Mouse (Mus musculus): ENCODE data around the gene Arid5b. TPM values are rescaled to one million over a fixed set of nuclear protein-coding genes. Genes with fewer than 3 reads are reported as not detected.

Arid5b gene
- polyA plus RNA-seq, 1 experiment from 2014 or later = 17.6 TPM

GRCm38 (mm10) chr10:68167118-68167517 lies 111.4 kb downstream of the Arid5b start:
- Histone ChIP-seq H3K4me3 (ENCODE audit: low read depth, low read length) (no peak overlapping the region), H3K4me2 (ENCODE audit: low read length) (no peak overlapping the region), H3K27ac (ENCODE audit: low read length) (no peak overlapping the region), H3K9ac (ENCODE audit: low read depth, low read length) (no peak overlapping the region), H3K9me3 (replicated peaks; ENCODE audit: control insufficient read depth, low read length, poor library complexity, severe bottlenecking) (no peaks in the 10 kb centered on the region), H3K36me3 (ENCODE audit: control insufficient read depth, insufficient read depth, low read length) (no peaks in the 10 kb centered on the region), H3K27me3 (ENCODE audit: control insufficient read depth, insufficient read depth, low read depth, low read length) (no peaks in the 10 kb centered on the region), H3K4me1 (ENCODE audit: control insufficient read depth, insufficient read depth, low read length) (peaks cover 5% of the 10 kb centered on the region)
- 67% methylated on average over 4 of the region's 4 CpGs for WGBS
- ATAC-seq = 0 out of 2 replicates have a peak, but pooled peaks have one; percentile 20

GRCm38 (mm10) chr10:68166695-68167086 lies 111.8 kb downstream of the Arid5b start:
- Histone ChIP-seq H3K36me3 (ENCODE audit: control insufficient read depth, insufficient read depth, low read length) (no peaks in the 10 kb centered on the region), H3K4me2 (ENCODE audit: low read length) (no peak overlapping the region), H3K9ac (ENCODE audit: low read depth, low read length) (no peak overlapping the region), H3K4me1 (ENCODE audit: control insufficient read depth, insufficient read depth, low read length) (peaks cover 5% of the 10 kb centered on the region), H3K27me3 (ENCODE audit: control insufficient read depth, insufficient read depth, low read depth, low read length) (no peaks in the 10 kb centered on the region), H3K27ac (ENCODE audit: low read length) (no peak overlapping the region), H3K9me3 (replicated peaks; ENCODE audit: control insufficient read depth, low read length, poor library complexity, severe bottlenecking) (no peaks in the 10 kb centered on the region), H3K4me3 (ENCODE audit: low read depth, low read length) (no peak overlapping the region)
- 0 out of 2 replicates have a peak, but pooled peaks have one; percentile 16 for ATAC-seq
- WGBS = 70% methylated on average over 2 of the region's 2 CpGs

- Histone ChIP-seq H3K27me3 (ENCODE audit: control insufficient read depth, insufficient read depth, low read depth, low read length) (no peaks in the 10 kb centered on the region), H3K36me3 (ENCODE audit: control insufficient read depth, insufficient read depth, low read length) (no peaks in the 10 kb centered on the region), H3K4me2 (ENCODE audit: low read length) (no peak overlapping the region), H3K27ac (ENCODE audit: low read length) (no peak overlapping the region), H3K9ac (ENCODE audit: low read depth, low read length) (no peak overlapping the region), H3K4me1 (ENCODE audit: control insufficient read depth, insufficient read depth, low read length) (peaks cover 5% of the 10 kb centered on the region), H3K9me3 (replicated peaks; ENCODE audit: control insufficient read depth, low read length, poor library complexity, severe bottlenecking) (no peaks in the 10 kb centered on the region), H3K4me3 (ENCODE audit: low read depth, low read length) (no peak overlapping the region)
- ATAC-seq = no peak
- 57% methylated on average over 10 of the region's 10 CpGs for WGBS
Measured at GRCm38 (mm10) chr10:68165709-68166694, 112.5 kb downstream of the Arid5b start.

- H3K9me3 ChIP-seq (replicated peaks; ENCODE audit: control insufficient read depth, low read length, poor library complexity, severe bottlenecking) = no peaks in the 10 kb centered on the region
- WGBS = 70% methylated on average over 8 of the region's 8 CpGs
- H3K4me3 ChIP-seq (ENCODE audit: low read depth, low read length) = no peak overlapping the region
- H3K9ac ChIP-seq (ENCODE audit: low read depth, low read length) = no peak overlapping the region
- no peak overlapping the region for H3K4me2 ChIP-seq (ENCODE audit: low read length)
- no peak overlapping the region for H3K27ac ChIP-seq (ENCODE audit: low read length)
- no peaks in the 10 kb centered on the region for H3K36me3 ChIP-seq (ENCODE audit: control insufficient read depth, insufficient read depth, low read length)
- H3K27me3 ChIP-seq (ENCODE audit: control insufficient read depth, insufficient read depth, low read depth, low read length) = no peaks in the 10 kb centered on the region
- peaks cover 5% of the 10 kb centered on the region for H3K4me1 ChIP-seq (ENCODE audit: control insufficient read depth, insufficient read depth, low read length)
- no peak for ATAC-seq
Measured at GRCm38 (mm10) chr10:68164723-68165706, 113.5 kb downstream of the Arid5b start.

GRCm38 (mm10) chr10:68164137-68164536 lies 114.4 kb downstream of the Arid5b start:
- Histone ChIP-seq H3K9ac (ENCODE audit: low read depth, low read length) (no peak overlapping the region), H3K9me3 (replicated peaks; ENCODE audit: control insufficient read depth, low read length, poor library complexity, severe bottlenecking) (no peaks in the 10 kb centered on the region), H3K4me3 (ENCODE audit: low read depth, low read length) (no peak overlapping the region), H3K27me3 (ENCODE audit: control insufficient read depth, insufficient read depth, low read depth, low read length) (no peaks in the 10 kb centered on the region), H3K4me2 (ENCODE audit: low read length) (no peak overlapping the region), H3K27ac (ENCODE audit: low read length) (no peak overlapping the region), H3K4me1 (ENCODE audit: control insufficient read depth, insufficient read depth, low read length) (peaks cover 5% of the 10 kb centered on the region), H3K36me3 (ENCODE audit: control insufficient read depth, insufficient read depth, low read length) (no peaks in the 10 kb centered on the region)
- ATAC-seq = no peak
- WGBS = 100% methylated on average over 2 of the region's 2 CpGs

GRCm38 (mm10) chr10:68159759-68160158 lies 118.8 kb downstream of the Arid5b start:
- Histone ChIP-seq H3K36me3 (ENCODE audit: control insufficient read depth, insufficient read depth, low read length) (no peaks in the 10 kb centered on the region), H3K9me3 (replicated peaks; ENCODE audit: control insufficient read depth, low read length, poor library complexity, severe bottlenecking) (no peaks in the 10 kb centered on the region), H3K27me3 (ENCODE audit: control insufficient read depth, insufficient read depth, low read depth, low read length) (no peaks in the 10 kb centered on the region), H3K27ac (ENCODE audit: low read length) (no peak overlapping the region), H3K4me3 (ENCODE audit: low read depth, low read length) (no peak overlapping the region), H3K9ac (ENCODE audit: low read depth, low read length) (no peak overlapping the region), H3K4me2 (ENCODE audit: low read length) (no peak overlapping the region), H3K4me1 (ENCODE audit: control insufficient read depth, insufficient read depth, low read length) (no peaks in the 10 kb centered on the region; the same call in 1 of the 2 replicates)
- 95% methylated on average over 9 of the region's 9 CpGs for WGBS
- ATAC-seq = no peak

GRCm38 (mm10) chr10:68158555-68158954 lies 120.0 kb downstream of the Arid5b start:
- Histone ChIP-seq H3K4me1 (ENCODE audit: control insufficient read depth, insufficient read depth, low read length) (peaks cover 4% of the 10 kb centered on the region), H3K27me3 (ENCODE audit: control insufficient read depth, insufficient read depth, low read depth, low read length) (no peaks in the 10 kb centered on the region), H3K27ac (ENCODE audit: low read length) (no peak overlapping the region), H3K4me3 (ENCODE audit: low read depth, low read length) (no peak overlapping the region), H3K9me3 (replicated peaks; ENCODE audit: control insufficient read depth, low read length, poor library complexity, severe bottlenecking) (no peaks in the 10 kb centered on the region), H3K9ac (ENCODE audit: low read depth, low read length) (no peak overlapping the region), H3K36me3 (ENCODE audit: control insufficient read depth, insufficient read depth, low read length) (no peaks in the 10 kb centered on the region), H3K4me2 (ENCODE audit: low read length) (no peak overlapping the region)
- WGBS = 91% methylated on average over 5 of the region's 5 CpGs
- ATAC-seq = no peak

- WGBS = 60% methylated on average over 8 of the region's 8 CpGs
- no peak overlapping the region for H3K4me2 ChIP-seq (ENCODE audit: low read length)
- H3K9ac ChIP-seq (ENCODE audit: low read depth, low read length) = no peak overlapping the region
- H3K4me3 ChIP-seq (ENCODE audit: low read depth, low read length) = no peak overlapping the region
- H3K4me1 ChIP-seq (ENCODE audit: control insufficient read depth, insufficient read depth, low read length) = peaks cover 12% of the 10 kb centered on the region
- H3K36me3 ChIP-seq (ENCODE audit: control insufficient read depth, insufficient read depth, low read length) = no peaks in the 10 kb centered on the region
- H3K27me3 ChIP-seq (ENCODE audit: control insufficient read depth, insufficient read depth, low read depth, low read length) = no peaks in the 10 kb centered on the region
- no peaks in the 10 kb centered on the region for H3K9me3 ChIP-seq (replicated peaks; ENCODE audit: control insufficient read depth, low read length, poor library complexity, severe bottlenecking)
- H3K27ac ChIP-seq (ENCODE audit: low read length) = no peak overlapping the region
- ATAC-seq = no peak
Measured at GRCm38 (mm10) chr10:68157511-68157910, 121.0 kb downstream of the Arid5b start.
